25 mouse cellular contexts compared by ENCODE assay signal in genomic region chr3:22133626-22134025, GRCm38 (mm10).
"Had no signal": no experiment of that assay in that cellular context is flagged by ENCODE, and none has a peak within 500 bp of the region (broad histone marks: within the 10 kb centered on the region; RNA-seq: fewer than 3 reads in every experiment).

No protein-coding gene starts in this region.

- H3K4me1 ChIP-seq: hindbrain, embryonic 13.5 days; kidney, embryonic 15.5 days; limb, embryonic 13.5 days had no signal

- H3K4me3 ChIP-seq: gastrocnemius, adult 2 months; heart, embryonic 10.5 days; heart, embryonic 13.5 days; heart, embryonic 15.5 days; hindbrain, embryonic 13.5 days; hindbrain, embryonic 15.5 days; kidney, embryonic 15.5 days; limb, embryonic 13.5 days; limb, embryonic 15.5 days had no signal

- H3K27ac ChIP-seq: gastrocnemius, adult 2 months; heart, embryonic 10.5 days; heart, embryonic 13.5 days; heart, embryonic 15.5 days; hindbrain, embryonic 13.5 days; hindbrain, embryonic 15.5 days; hindbrain, postnatal 0 days; kidney, embryonic 15.5 days; kidney, postnatal 0 days; limb, embryonic 13.5 days; limb, embryonic 15.5 days had no signal

- H3K9me3 ChIP-seq: heart, embryonic 10.5 days; heart, embryonic 13.5 days; heart, embryonic 15.5 days; hindbrain, embryonic 13.5 days; hindbrain, embryonic 15.5 days; kidney, embryonic 15.5 days; limb, embryonic 13.5 days; limb, embryonic 15.5 days had no signal

- ATAC-seq: hindbrain, postnatal 0 days; intestine, embryonic 16.5 days had no signal

- H3K27me3 ChIP-seq: heart, embryonic 13.5 days; heart, embryonic 15.5 days; hindbrain, embryonic 13.5 days; hindbrain, embryonic 15.5 days; kidney, embryonic 15.5 days; limb, embryonic 13.5 days; limb, embryonic 15.5 days had no signal

- DNase-seq: gastrocnemius, adult 2 months; gastrocnemius, postnatal 10 days; gastrocnemius, postnatal 25 days; heart, adult 18-20 months; heart, postnatal 14 days; heart, postnatal 36 days; kidney, adult 11 months; kidney, adult 2 months; kidney, adult 9 months; kidney, postnatal 14 days; kidney, postnatal 36 days; layer of hippocampus, adult 9-11 months; layer of hippocampus, postnatal 36 days; left cerebral cortex, postnatal 4 days had no signal

- H3K36me3 ChIP-seq: heart, embryonic 15.5 days; hindbrain, embryonic 13.5 days; hindbrain, embryonic 15.5 days; kidney, embryonic 15.5 days had no signal

- H3K4me2 ChIP-seq: heart, embryonic 13.5 days; heart, embryonic 15.5 days; hindbrain, embryonic 13.5 days; hindbrain, embryonic 15.5 days; kidney, embryonic 15.5 days; limb, embryonic 13.5 days; limb, embryonic 15.5 days had no signal

- H3K9ac ChIP-seq: heart, embryonic 13.5 days; heart, embryonic 15.5 days; hindbrain, embryonic 13.5 days; hindbrain, embryonic 15.5 days; kidney, embryonic 15.5 days; limb, embryonic 13.5 days; limb, embryonic 15.5 days had no signal
